Mouse (Mus musculus) fat pad, adult 2 months (tissue): ENCODE measurements around the gene Trpd52l3.

Experiments
- DNase-seq: peaks from one replicate; pipeline ENCODE4 v3.0.0-alpha.2; 2011; ENCODE audit warnings: low read depth, low spot score; ENCODE audit errors: extremely low read depth

The Trpd52l3 gene

GRCm38 (mm10) chr19:30029894-30030635, 26.5 kb downstream of the Trpd52l3 start, which contains the start of gene Uhrf2:
TSS of gene Uhrf2 (plus strand) at chr19:30030513.
- peak; percentile 25 for DNase-seq

GRCm38 (mm10) chr19:30030636-30031467, 27.3 kb downstream of the Trpd52l3 start:
- no peak for DNase-seq

- DNase-seq = no peak
Observed at GRCm38 (mm10) chr19:30031468-30031931, 27.9 kb downstream of the Trpd52l3 start.

- no peak for DNase-seq
Observed at GRCm38 (mm10) chr19:30032206-30032605, 28.6 kb downstream of the Trpd52l3 start.

GRCm38 (mm10) chr19:30035361-30035760, 31.8 kb downstream of the Trpd52l3 start:
- no peak for DNase-seq

- no peak for DNase-seq
Observed at GRCm38 (mm10) chr19:30043691-30044090, 40.1 kb downstream of the Trpd52l3 start.

GRCm38 (mm10) chr19:30044630-30045029, 41.0 kb downstream of the Trpd52l3 start:
- no peak for DNase-seq

- no peak for DNase-seq
Observed at GRCm38 (mm10) chr19:30045857-30046256, 42.3 kb downstream of the Trpd52l3 start.

- no peak for DNase-seq
Observed at GRCm38 (mm10) chr19:30050584-30050983, 47.0 kb downstream of the Trpd52l3 start.

GRCm38 (mm10) chr19:30051479-30051878, 47.9 kb downstream of the Trpd52l3 start:
- no peak for DNase-seq

GRCm38 (mm10) chr19:30054218-30054617, 50.6 kb downstream of the Trpd52l3 start:
- no peak for DNase-seq
